ENCODE assay signal across 8 mouse cellular contexts in the genomic region with DNA sequence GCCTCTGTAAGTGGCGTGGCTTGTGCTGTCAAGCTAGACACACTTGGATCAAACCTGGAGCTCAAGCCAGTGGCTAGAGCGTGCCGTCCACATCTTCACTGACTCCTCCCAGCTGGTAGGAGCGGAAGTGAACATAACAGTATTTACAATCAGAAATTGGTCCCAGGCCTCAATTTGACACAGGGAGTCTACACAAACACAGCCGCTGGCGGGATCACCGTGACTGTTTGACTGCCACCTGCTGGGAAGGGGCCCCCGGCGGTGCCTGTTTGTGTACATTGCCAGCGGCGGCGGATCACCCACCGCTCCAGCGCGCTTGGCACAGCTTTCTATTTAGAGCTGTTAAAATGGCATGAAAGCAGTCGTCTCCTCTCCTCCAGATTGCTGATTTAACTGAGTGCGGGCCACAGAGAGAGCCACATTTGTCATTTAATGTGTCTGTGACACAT. TPM values are rescaled to one million over a fixed set of nuclear protein-coding genes. Genes with fewer than 3 reads are reported as not detected.
DNase-seq lines count a peak whose midpoint lies in the region; ATAC-seq lines count a peak whose summit lies in the region.

No protein-coding gene starts in this region.

- ATAC-seq in intestine, embryonic 16.5 days, result peak; percentile 56; the same call in 1 of the 2 replicates
- no peak for ATAC-seq in midbrain, embryonic 12.5 days (ENCODE audit: low FRiP score, low read depth)

- H3K4me3 ChIP-seq in intestine, embryonic 16.5 days (ENCODE audit: low read length), result no peak overlapping the region
- no peak overlapping the region for H3K4me3 ChIP-seq in midbrain, embryonic 12.5 days

- peaks cover 8% of the 10 kb centered on the region for H3K36me3 ChIP-seq in intestine, embryonic 16.5 days (ENCODE audit: control insufficient read depth, insufficient read depth, low read length)
- peaks cover 28% of the 10 kb centered on the region; the same call in 1 of the 2 replicates for H3K36me3 ChIP-seq in midbrain, embryonic 12.5 days

- no peak overlapping the region for H3K9ac ChIP-seq in intestine, embryonic 16.5 days (ENCODE audit: low read depth, low read length)
- H3K9ac ChIP-seq in midbrain, embryonic 12.5 days (replicated peaks), result no peak overlapping the region

- H3K27ac ChIP-seq in intestine, embryonic 16.5 days (ENCODE audit: low read length), result no peak overlapping the region
- 0 out of 2 replicates have a peak overlapping the region, but pooled peaks have one; percentile 30 for H3K27ac ChIP-seq in midbrain, embryonic 12.5 days (replicated peaks)

- H3K4me1 ChIP-seq in intestine, embryonic 16.5 days (ENCODE audit: control insufficient read depth, insufficient read depth, low read length), result no peaks in the 10 kb centered on the region
- peaks cover 20% of the 10 kb centered on the region for H3K4me1 ChIP-seq in midbrain, embryonic 12.5 days

- 56% methylated on average over 17 of the region's 17 CpGs for WGBS in intestine, embryonic 16.5 days
- WGBS in midbrain, embryonic 12.5 days, result 53% methylated on average over 17 of the region's 17 CpGs

- H3K4me2 ChIP-seq in intestine, embryonic 16.5 days (ENCODE audit: low read depth, low read length), result no peak overlapping the region
- no peak overlapping the region for H3K4me2 ChIP-seq in midbrain, embryonic 12.5 days (replicated peaks)

- H3K27me3 ChIP-seq in intestine, embryonic 16.5 days (replicated peaks; ENCODE audit: control insufficient read depth, insufficient read depth, low read length), result no peaks in the 10 kb centered on the region
- H3K27me3 ChIP-seq in midbrain, embryonic 12.5 days, result no peaks in the 10 kb centered on the region

- H3K9me3 ChIP-seq in intestine, embryonic 16.5 days (ENCODE audit: control insufficient read depth, low read length), result no peaks in the 10 kb centered on the region
- H3K9me3 ChIP-seq in midbrain, embryonic 12.5 days, result no peaks in the 10 kb centered on the region

- peak; percentile 53 to 73 for DNase-seq in cerebellum, postnatal 10 days
- no peak for DNase-seq in cerebellum, adult 9-11 months
- peak; percentile 59 for DNase-seq in embryo, embryonic 11 days
- no peak for DNase-seq in ovary, postnatal 36 days (ENCODE audit: low spot score)
- DNase-seq in spleen, postnatal 36 days (ENCODE audit: low spot score in 2 of 2), result no peak
- DNase-seq in gastrocnemius, postnatal 10 days, result no peak

RNA-seq across cellular contexts. Expression of gene Abcg5, which starts 26.6 kb away (rescaled TPM):
- polyA plus RNA-seq in intestine, embryonic 16.5 days (2015; fragmentation: Nextera tagmentation; extraction: Ambion mirVana), result 3.7 and 6.5 TPM in 2 replicates
- 1.2 and 4.4 TPM in 2 replicates for polyA plus RNA-seq in midbrain, embryonic 12.5 days (2016; fragmentation: Nextera tagmentation; extraction: Ambion mirVana)
- total RNA-seq in gastrocnemius, postnatal 10 days (2021), result not detected

RNA-seq across cellular contexts. Expression of gene Abcg8, which starts 33.3 kb away (rescaled TPM):
- 1.2 and 2.1 TPM in 2 replicates for polyA plus RNA-seq in intestine, embryonic 16.5 days (2015; fragmentation: Nextera tagmentation; extraction: Ambion mirVana)
- 0.08 TPM in 1 of 2 replicates, not detected in the other for polyA plus RNA-seq in midbrain, embryonic 12.5 days (2016; fragmentation: Nextera tagmentation; extraction: Ambion mirVana)
- total RNA-seq in gastrocnemius, postnatal 10 days (2021), result not detected

Comparison
In these comparisons a context has a peak if more than half of its experiments do, and no peak if none do; other contexts are left out.
1. DNase-seq: peak in cerebellum, postnatal 10 days (2 of 2) and embryo, embryonic 11 days (single experiment); none in cerebellum, adult 9-11 months (single experiment), ovary, postnatal 36 days (single experiment), spleen, postnatal 36 days (0 of 2) and gastrocnemius, postnatal 10 days (single experiment).